Mouse (Mus musculus): ENCODE data around the gene Tbc1d16.
A peak's percentile ranks its signal among the peaks of the same experiment; 100 is the strongest.
"Not testable (repeated sequence)": the region's sequence is repeated elsewhere in the genome, so short reads cannot be mapped to it uniquely, and the experiment has no call there.

The Tbc1d16 gene

GRCm38 (mm10) chr11:119116992-119117391, 111.3 kb downstream of the Tbc1d16 start:
- DNase-seq (ENCODE audit: low read depth) = peak; percentile 61

DNA sequence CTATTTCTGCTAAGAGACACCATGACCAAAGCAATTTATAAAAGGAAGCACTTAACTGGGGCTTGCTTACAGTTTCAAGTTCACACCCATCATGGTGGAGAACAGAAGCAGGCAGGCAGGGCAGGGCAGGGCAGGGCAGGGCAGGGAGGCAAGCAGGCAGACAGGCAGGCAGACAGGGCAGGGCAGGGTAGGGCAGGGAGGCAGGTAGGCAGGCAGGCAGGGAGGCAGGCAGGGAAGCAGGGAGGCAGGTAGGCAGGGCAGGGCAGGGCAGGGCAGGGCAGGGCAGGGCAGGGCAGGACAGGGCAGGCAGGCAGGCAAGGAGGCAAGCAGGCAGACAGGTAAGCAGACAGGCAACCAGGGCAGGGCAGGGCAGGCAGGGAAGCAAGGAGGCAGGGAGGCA, 115.6 kb downstream of the Tbc1d16 start:
- no peak for DNase-seq (ENCODE audit: low read depth)

DNA sequence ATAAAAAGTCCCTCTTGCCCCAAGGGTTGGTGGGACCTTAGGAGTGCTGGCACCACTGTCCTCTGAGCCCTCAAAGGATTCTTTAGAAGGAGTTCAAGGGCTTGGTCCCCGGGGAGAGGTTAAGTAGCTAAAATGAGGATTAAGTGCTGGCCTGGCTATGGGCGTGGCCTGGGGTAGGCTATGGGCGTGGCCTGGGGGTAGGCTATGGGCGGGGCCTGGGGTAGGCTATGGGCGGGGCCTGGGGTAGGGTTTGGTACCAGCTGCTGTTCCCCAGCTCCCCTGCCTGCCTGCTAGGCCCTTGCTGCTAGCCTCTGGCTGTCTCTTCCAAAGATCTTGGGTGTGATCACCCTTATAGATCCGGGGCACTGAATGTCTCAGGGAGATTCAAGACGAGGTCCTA, 117.0 kb downstream of the Tbc1d16 start:
- DNase-seq (ENCODE audit: low read depth) = no peak

GRCm38 (mm10) chr11:119109415-119110071, 118.8 kb downstream of the Tbc1d16 start:
- no peak for DNase-seq (ENCODE audit: low read depth)

DNA sequence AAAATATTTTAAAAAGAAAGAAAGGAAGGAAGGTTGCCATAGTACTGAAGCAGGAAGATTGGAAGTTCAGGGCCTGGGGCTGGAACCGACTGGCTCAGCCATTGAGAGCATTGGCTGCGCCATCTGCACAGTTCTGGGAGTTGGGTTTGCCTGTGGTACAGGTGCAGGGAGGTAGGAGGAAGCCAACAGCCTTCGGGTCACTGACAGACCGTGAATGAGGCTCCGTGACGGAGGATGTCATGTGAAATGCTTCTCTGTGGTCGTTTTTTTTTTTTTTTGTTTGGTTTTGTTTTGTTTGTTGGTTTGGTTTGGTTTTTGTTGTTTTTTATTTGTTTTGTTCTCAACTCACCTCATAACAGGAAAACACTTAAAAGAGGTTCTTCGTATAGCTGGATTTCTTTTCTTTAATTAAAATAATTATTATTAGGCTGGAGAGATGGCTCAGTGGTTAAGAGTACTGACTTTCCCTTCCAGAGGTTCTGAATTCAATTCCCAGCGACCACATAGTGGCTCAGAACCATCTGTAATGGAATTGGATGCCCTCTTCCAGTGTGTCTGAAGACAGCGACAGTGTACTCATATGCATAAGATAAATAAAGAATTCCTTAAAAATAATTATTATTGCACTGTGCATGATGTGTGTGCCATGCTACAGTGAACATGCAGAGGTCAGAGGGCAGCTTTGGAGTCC, 119.6 kb downstream of the Tbc1d16 start:
- DNase-seq (ENCODE audit: low read depth) = no peak

- DNase-seq (ENCODE audit: low read depth) = no peak
These were observed 122.0 kb downstream of the Tbc1d16 start for GRCm38 (mm10) chr11:119106289-119106688.

DNA sequence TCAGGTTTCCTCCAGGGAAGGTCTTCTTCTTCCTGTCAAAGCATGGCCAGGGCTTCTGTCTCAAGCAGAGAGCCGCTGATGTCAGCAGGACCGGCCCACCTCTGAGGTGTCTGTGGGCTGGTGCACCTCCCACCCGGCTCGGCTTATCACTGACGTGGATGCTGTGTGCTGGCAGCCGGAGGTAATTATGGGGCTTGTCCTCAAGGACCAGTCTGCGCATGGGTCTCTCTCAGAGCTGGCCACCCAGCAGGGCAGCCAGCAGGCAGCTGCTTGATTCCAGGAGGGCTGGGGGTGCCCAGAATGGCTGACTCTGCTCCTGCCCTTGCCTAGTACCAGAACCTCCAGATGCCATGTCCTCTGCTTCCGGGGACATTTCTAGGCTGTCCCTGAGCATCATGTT, 122.6 kb downstream of the Tbc1d16 start:
- no peak for DNase-seq (ENCODE audit: low read depth)

DNA sequence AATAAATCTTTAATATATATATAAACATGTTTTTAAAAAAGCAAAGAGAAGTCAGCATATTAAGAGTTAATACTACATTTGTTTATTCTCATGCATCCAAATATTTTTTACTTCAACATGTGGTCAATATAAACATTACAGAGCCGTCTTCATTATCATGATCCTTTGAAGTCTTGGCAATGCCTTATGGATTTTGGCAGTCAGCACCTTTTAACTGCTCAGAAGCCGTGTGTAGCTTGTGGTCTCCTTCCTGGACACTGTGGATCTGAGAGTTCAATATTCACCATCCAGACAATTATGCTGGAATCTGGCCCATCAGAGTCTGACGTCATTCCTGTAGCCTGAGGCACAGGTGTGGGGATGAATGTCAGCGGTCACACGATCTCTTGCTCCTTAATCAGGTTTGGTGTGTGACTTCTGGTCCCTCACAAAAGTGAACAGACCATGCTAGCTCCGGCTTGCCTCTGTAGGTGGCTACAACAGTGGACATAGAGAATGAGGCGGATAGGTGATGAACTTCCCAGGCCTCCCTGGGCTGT, 123.2 kb downstream of the Tbc1d16 start:
- DNase-seq (ENCODE audit: low read depth) = no peak

DNA sequence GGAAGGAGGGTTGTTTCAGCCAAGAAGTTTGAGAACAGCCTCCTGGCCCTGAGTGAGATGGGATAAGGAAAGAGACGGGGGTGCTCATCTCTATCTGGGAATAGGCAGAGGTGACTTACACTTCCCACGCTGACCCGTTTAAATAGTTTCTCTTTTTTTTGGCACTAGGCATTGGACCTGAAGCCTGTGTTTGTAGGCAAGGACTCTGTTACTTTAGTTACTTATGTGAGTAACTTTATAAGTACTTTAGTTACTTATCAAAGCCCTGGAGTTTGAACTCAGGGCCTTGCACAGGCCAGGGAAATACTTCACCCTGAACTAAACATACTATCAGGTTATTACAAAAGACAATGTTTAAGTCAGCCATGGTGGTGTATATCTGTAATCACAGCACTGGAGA, 124.3 kb downstream of the Tbc1d16 start:
- no peak for DNase-seq (ENCODE audit: low read depth)

- not testable (repeated sequence) for DNase-seq (ENCODE audit: low read depth)
These were observed 127.9 kb downstream of the Tbc1d16 start for GRCm38 (mm10) chr11:119100355-119100754.

- DNase-seq (ENCODE audit: low read depth) = no peak
These were observed 130.1 kb downstream of the Tbc1d16 start for GRCm38 (mm10) chr11:119098202-119098601.

GRCm38 (mm10) chr11:119095441-119095840, 132.9 kb downstream of the Tbc1d16 start:
- no peak for DNase-seq (ENCODE audit: low read depth)

- DNase-seq (ENCODE audit: low read depth) = no peak
These were observed 135.0 kb downstream of the Tbc1d16 start for GRCm38 (mm10) chr11:119093322-119093721.

Measured in NIH3T3 (cell line).